Mouse (Mus musculus) intestine, embryonic 16.5 days (tissue): Measurements from ENCODE around the gene Cyp4b1. TPM values are rescaled to one million over a fixed set of nuclear protein-coding genes. Genes with fewer than 3 reads are reported as not detected.

Source experiments
- ATAC-seq: fragments of 200-750 bp; cut with Nextera tagmentation; 2 replicates; pipeline ENCODE4 v1.8.0; 2017; ENCODE audit warnings: moderate TSS enrichment, moderate library complexity
- H3K27ac ChIP-seq: fragments of 300-500 bp; sonication (generic); 2 replicates; pipeline ENCODE4 v1.5.1; 2014; ENCODE audit warnings: mild to moderate bottlenecking, low read length
- H3K27me3 ChIP-seq: fragments of 300-500 bp; sonication (generic); replicated peaks from 2 replicates; pipeline ENCODE4 v1.6.1; 2014; ENCODE audit warnings: low read length, control low read depth, mixed read lengths; ENCODE audit not compliant: control insufficient read depth, insufficient read depth
- H3K36me3 ChIP-seq: fragments of 300-500 bp; sonication (generic); 2 replicates; pipeline ENCODE4 v1.6.1; 2014; ENCODE audit warnings: low read length, control low read depth; ENCODE audit not compliant: control insufficient read depth, insufficient read depth
- H3K4me1 ChIP-seq: fragments of 300-500 bp; sonication (generic); 2 replicates; pipeline ENCODE4 v1.6.1; 2014; ENCODE audit warnings: low read length, control low read depth, mixed read lengths; ENCODE audit not compliant: control insufficient read depth, insufficient read depth
- H3K4me2 ChIP-seq: fragments of 300-500 bp; sonication (generic); 2 replicates; pipeline ENCODE4 v1.6.1; 2014; ENCODE audit warnings: low read depth, low read length, control low read depth
- H3K4me3 ChIP-seq: fragments of 300-500 bp; sonication (generic); 2 replicates; pipeline ENCODE4 v1.5.1; 2014; ENCODE audit warnings: mild to moderate bottlenecking, low read length
- H3K9ac ChIP-seq: fragments of 300-500 bp; sonication (generic); 2 replicates; pipeline ENCODE4 v1.6.1; 2014; ENCODE audit warnings: low read depth, low read length
- H3K9me3 ChIP-seq: fragments of 300-500 bp; sonication (generic); 2 replicates; pipeline ENCODE4 v1.6.1; 2016; ENCODE audit warnings: low read length, control low read depth; ENCODE audit not compliant: control insufficient read depth
- WGBS: fragments of 180-500 bp; shearing (Covaris S2); extraction: QIAGEN DNeasy Blood & Tissue Kit; methylation state at CpG from one replicate; pipeline ENCODE4 v1.1.7; 2014; 5-methylcytosine and 5-hydroxymethylcytosine counted together
- polyA plus RNA-seq: library from polyadenylated mRNA; unstranded; fragments of >200 nt; fragmentation: Nextera tagmentation; extraction: Ambion mirVana; gene quantifications from 2 replicates; pipeline ENCODE4 v1.2.1, GENCODE M21; 2015

Gene Cyp4b1
- polyA plus RNA-seq, 1 experiment from 2014 or later, result 2.1 TPM

DNA sequence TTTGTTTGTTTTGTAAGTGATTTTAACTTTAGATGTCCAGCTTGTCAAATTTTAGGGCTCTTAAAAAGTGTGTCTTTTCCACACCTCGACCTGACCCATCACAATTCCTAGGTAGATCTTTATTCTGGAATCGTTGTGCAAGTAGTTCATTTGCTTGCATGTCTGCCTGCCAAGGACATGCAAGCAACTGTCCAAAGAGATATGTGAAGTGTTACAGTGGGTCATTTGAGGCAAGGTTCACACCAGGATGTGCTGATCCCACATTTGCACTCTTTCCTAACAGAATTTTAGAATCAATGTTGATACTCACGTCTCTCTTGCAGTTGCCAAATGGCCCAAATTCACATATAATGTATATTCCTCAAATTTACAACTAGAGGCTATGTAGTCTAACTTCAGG lies 72.3 kb downstream of the Cyp4b1 start:
- H3K9ac ChIP-seq, result no peak overlapping the region
- 83% methylated on average over 3 of the region's 3 CpGs for WGBS
- no peak overlapping the region for H3K4me3 ChIP-seq
- no peak overlapping the region for H3K27ac ChIP-seq
- no peaks in the 10 kb centered on the region for H3K9me3 ChIP-seq
- ATAC-seq, result no peak
- no peak overlapping the region for H3K4me2 ChIP-seq
- H3K36me3 ChIP-seq, result no peaks in the 10 kb centered on the region
- H3K27me3 ChIP-seq, result no peaks in the 10 kb centered on the region
- H3K4me1 ChIP-seq, result no peaks in the 10 kb centered on the region

Other genes starting within 250 kb of the Cyp4b1 start
- gene Cyp4a12b, start 236.1 kb downstream of the Cyp4b1 start, polyA plus RNA-seq, result not detected in 2 replicates
- not detected in 2 replicates for gene Cyp4a30b, start 195.1 kb downstream of the Cyp4b1 start, polyA plus RNA-seq
- not detected in 2 replicates for gene Cyp4a14, start 151.6 kb downstream of the Cyp4b1 start, polyA plus RNA-seq
- 0.31 and 0.35 TPM in 2 replicates for gene Cyp4a10, start 129.5 kb downstream of the Cyp4b1 start, polyA plus RNA-seq
- 0.05 TPM in 1 of 2 replicates, not detected in the other for gene Cyp4a31, start 84.1 kb downstream of the Cyp4b1 start, polyA plus RNA-seq
- not detected in 2 replicates for gene Cyp4a32, start 46.8 kb downstream of the Cyp4b1 start, polyA plus RNA-seq
- 32.9 and 33.3 TPM in 2 replicates for gene Efcab14, start 90.0 kb upstream of the Cyp4b1 start, polyA plus RNA-seq
- 0.23 and 0.34 TPM in 2 replicates for gene Tex38, start 133.3 kb upstream of the Cyp4b1 start, polyA plus RNA-seq
- gene Atpaf1, start 137.1 kb upstream of the Cyp4b1 start, polyA plus RNA-seq, result 47.5 and 52.8 TPM in 2 replicates
- 15.7 and 18.2 TPM in 2 replicates for gene Mob3c, start 180.4 kb upstream of the Cyp4b1 start, polyA plus RNA-seq
- gene Mknk1, start 191.5 kb upstream of the Cyp4b1 start, polyA plus RNA-seq, result 29.4 and 30.1 TPM in 2 replicates
- gene Kncn, start 236.7 kb upstream of the Cyp4b1 start, polyA plus RNA-seq, result not detected in 2 replicates
- not detected in 2 replicates for gene 6430628N08Rik, start 242.9 kb upstream of the Cyp4b1 start, polyA plus RNA-seq